Mouse (Mus musculus) gastrocnemius, postnatal 14 days (tissue): ENCODE results near the gene Xbp1. TPM values are rescaled to one million over a fixed set of nuclear protein-coding genes. Genes with fewer than 3 reads are reported as not detected.
"Not testable (repeated sequence)": the region's sequence is repeated elsewhere in the genome, so short reads cannot be mapped to it uniquely, and the experiment has no call there.

Source experiments
- DNase-seq: peaks from one replicate; pipeline ENCODE4 v3.0.0; 2021; ENCODE audit warnings: mixed read lengths
- intact Hi-C: fragments of 180-260 bp; cut with DNase I; formaldehyde crosslinking; loops from one replicate; pipeline ENCODE4 v1.15.1; 2025; ENCODE audit warnings: low total_unique reads
- total RNA-seq, 2 experiments: library from RNA; stranded (reverse); gene quantifications; 2 replicates each; pipeline ENCODE4 v1.2.3; 2021

Xbp1 gene
- total RNA-seq, 2 experiments from 2014 or later = 42.7 to 47.5 TPM

GRCm38 (mm10) chr11:5522798-5523415, 2.4 kb downstream of the Xbp1 start:
- intact Hi-C loops = loop anchor here (5.0 kb wide), 1 partner anchor 36 kb away; no protein-coding TSS in a partner anchor
- no peak for DNase-seq

- intact Hi-C loops = no loop called here
- no peak for DNase-seq
Observed at GRCm38 (mm10) chr11:5525418-5525817, 5.0 kb downstream of the Xbp1 start.

- DNase-seq = no peak
- intact Hi-C loops = no loop called here
Observed at GRCm38 (mm10) chr11:5526573-5527439, 6.3 kb downstream of the Xbp1 start.

- intact Hi-C loops = no loop called here
- DNase-seq = no peak
Observed at GRCm38 (mm10) chr11:5527865-5528523, 7.5 kb downstream of the Xbp1 start.

GRCm38 (mm10) chr11:5528841-5529240, 8.4 kb downstream of the Xbp1 start:
- no peak for DNase-seq
- intact Hi-C loops = no loop called here

- intact Hi-C loops = no loop called here
- no peak for DNase-seq
Observed at GRCm38 (mm10) chr11:5530172-5530571, 9.7 kb downstream of the Xbp1 start.

- intact Hi-C loops = no loop called here
Observed at GRCm38 (mm10) chr11:5530717-5531116, 10.3 kb downstream of the Xbp1 start.

GRCm38 (mm10) chr11:5533108-5533507, 12.6 kb downstream of the Xbp1 start:
- intact Hi-C loops = no loop called here
- DNase-seq = no peak

More at GRCm38 (mm10) chr11:5530717-5531116, 10.3 kb downstream of the Xbp1 start:
- DNase-seq = no peak

GRCm38 (mm10) chr11:5537454-5537853, 17.0 kb downstream of the Xbp1 start:
- intact Hi-C loops, DNase-seq: not testable (repeated sequence)

- DNase-seq = no peak
- intact Hi-C loops = no loop called here
Observed at GRCm38 (mm10) chr11:5540331-5540730, 19.9 kb downstream of the Xbp1 start.

GRCm38 (mm10) chr11:5541230-5541798, 20.9 kb downstream of the Xbp1 start:
- no peak for DNase-seq
- intact Hi-C loops = no loop called here

GRCm38 (mm10) chr11:5541799-5542481, 21.5 kb downstream of the Xbp1 start, which contains the start of gene Ccdc117:
Gene Ccdc117, minus strand, starts transcription at chr11:5542187.
- peak; percentile 92 for DNase-seq
- intact Hi-C loops = no loop called here

GRCm38 (mm10) chr11:5542482-5543185, 22.2 kb downstream of the Xbp1 start:
- DNase-seq = no peak
- intact Hi-C loops = no loop called here

- DNase-seq = no peak
- intact Hi-C loops = no loop called here
Observed at GRCm38 (mm10) chr11:5543281-5543680, 22.8 kb downstream of the Xbp1 start.

- DNase-seq, intact Hi-C loops: not testable (repeated sequence)
Observed at GRCm38 (mm10) chr11:5544709-5545108, 24.2 kb downstream of the Xbp1 start.

- intact Hi-C loops = no loop called here
- no peak for DNase-seq
Observed at GRCm38 (mm10) chr11:5545457-5545856, 25.0 kb downstream of the Xbp1 start.

- DNase-seq = no peak
- intact Hi-C loops = no loop called here
Observed at GRCm38 (mm10) chr11:5546693-5547092, 26.2 kb downstream of the Xbp1 start.

GRCm38 (mm10) chr11:5551430-5551829, 31.0 kb downstream of the Xbp1 start:
- intact Hi-C loops = no loop called here
- no peak for DNase-seq

- intact Hi-C loops = no loop called here
- no peak for DNase-seq
Observed at GRCm38 (mm10) chr11:5551931-5552330, 31.5 kb downstream of the Xbp1 start.
